Mouse (Mus musculus) CH12F3 (cell line): Measurements from ENCODE around the gene Olfr1358.

Experiments used
- in situ Hi-C: fragments of 300-500 bp; cut with MboI; formaldehyde crosslinking; loops from 2 replicates; pipeline ENCODE4 v1.14.3; 2020; ENCODE audit warnings: low sequenced_read_pairs

The Olfr1358 gene

GRCm38 (mm10) chr10:78569191-78569590, 52.0 kb downstream of the Olfr1358 start:
- in situ Hi-C loops, result no loop called here

- in situ Hi-C loops, result no loop called here
Measured at GRCm38 (mm10) chr10:78569686-78570085, 52.5 kb downstream of the Olfr1358 start.
